Mouse (Mus musculus) natural killer cell, adult 2 months (primary cell): ENCODE data around the gene Kcnj3.

ENCODE experiments used
- DNase-seq, 2 experiments: peaks; one replicate each; pipeline ENCODE4 v3.0.0; 2022; ENCODE audit warnings: low spot score in 2 of 2

The Kcnj3 gene

GRCm38 (mm10) chr2:55517297-55517696 lies 81.5 kb downstream of the Kcnj3 start:
- DNase-seq, result no peak

DNA sequence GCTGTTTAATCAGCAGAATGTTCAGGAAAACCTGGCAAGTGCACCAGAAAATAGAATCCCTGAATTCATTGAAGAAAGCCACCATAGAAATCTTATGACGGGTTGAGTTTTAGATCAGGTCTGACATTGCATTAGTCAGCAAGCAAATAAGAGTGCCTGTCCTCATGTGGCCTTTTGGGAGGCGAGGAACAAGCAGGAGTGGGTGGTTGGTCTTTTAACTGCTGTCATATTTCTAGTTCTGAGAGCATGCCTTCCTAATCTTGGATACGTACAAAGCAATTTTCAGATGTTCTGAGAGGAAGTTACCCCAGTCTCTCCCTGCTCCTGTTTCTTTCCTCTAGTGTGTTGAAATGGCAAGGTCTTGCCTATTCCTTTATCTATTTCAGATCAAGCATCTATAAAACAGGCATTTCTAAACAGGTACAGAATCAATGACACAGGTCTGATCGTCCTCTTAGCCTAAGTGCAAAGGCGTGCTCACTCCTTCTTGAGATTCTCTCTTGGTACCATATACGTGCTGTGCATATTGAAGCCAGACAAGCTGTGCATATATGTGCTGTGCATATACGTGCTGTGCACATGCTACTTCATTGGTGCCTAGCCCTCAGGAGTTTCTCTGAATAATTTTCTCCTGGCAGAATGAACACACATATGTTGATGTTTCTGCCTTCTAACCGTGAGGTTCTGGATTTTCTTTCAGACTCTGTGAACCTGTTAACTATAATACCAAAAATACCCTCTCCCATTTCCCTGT lies 97.1 kb downstream of the Kcnj3 start:
- no peak for DNase-seq

- no peak for DNase-seq
Observed at GRCm38 (mm10) chr2:55534946-55535345, 99.2 kb downstream of the Kcnj3 start.

- DNase-seq, result no peak
Observed at GRCm38 (mm10) chr2:55535482-55535881, 99.7 kb downstream of the Kcnj3 start.

- DNase-seq, result no peak
Observed at GRCm38 (mm10) chr2:55547612-55548011, 111.8 kb downstream of the Kcnj3 start.

DNA sequence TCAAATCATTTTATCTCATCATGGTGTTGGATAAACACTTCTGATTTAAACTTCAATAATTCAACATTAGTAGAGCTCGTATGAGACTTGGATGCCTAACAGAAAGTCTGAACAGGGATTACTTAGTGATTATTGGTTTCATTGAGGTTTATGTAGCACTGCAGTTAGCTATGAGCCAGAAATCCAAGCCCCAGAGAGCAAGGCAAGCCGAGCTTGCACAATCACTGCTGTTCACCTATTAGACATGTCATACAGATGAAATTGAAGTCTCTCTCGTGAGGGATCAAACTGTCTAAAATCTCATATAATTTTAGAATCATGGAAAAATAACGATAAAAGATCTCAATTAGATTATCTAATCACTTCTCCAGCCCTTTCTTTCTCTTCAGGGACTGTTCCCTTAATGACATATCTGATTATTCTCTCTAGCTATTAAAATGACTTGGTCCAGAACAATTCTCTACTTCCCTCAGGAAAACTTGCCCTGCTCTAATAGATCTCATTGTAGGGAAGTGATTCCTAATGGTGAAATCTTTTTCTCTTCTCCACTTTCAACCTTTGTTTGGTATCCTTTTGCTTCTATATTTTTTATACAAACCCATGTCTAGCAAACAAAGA lies 122.7 kb downstream of the Kcnj3 start:
- no peak for DNase-seq

DNA sequence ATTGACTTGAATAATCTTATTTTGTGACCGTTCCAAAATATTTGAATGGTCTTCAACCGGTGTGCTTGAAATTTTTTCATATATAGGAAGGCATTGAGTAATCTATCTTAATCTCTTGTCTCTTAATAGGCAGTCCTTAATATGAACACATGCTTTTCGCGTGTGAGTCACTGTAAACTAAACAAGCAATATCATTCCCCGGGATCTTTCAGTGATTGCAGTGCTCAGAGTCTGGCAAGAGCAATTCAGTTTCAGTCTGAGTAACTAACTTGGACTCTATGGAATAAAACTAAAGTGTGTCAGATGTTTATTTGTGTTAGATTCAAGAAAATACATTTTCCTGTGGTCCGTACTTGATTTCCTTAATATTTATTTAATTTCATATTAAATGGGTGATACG lies 133.5 kb downstream of the Kcnj3 start:
- DNase-seq, result no peak

GRCm38 (mm10) chr2:55571425-55571824 lies 135.7 kb downstream of the Kcnj3 start:
- no peak for DNase-seq

GRCm38 (mm10) chr2:55580286-55580685 lies 144.5 kb downstream of the Kcnj3 start:
- no peak for DNase-seq

DNA sequence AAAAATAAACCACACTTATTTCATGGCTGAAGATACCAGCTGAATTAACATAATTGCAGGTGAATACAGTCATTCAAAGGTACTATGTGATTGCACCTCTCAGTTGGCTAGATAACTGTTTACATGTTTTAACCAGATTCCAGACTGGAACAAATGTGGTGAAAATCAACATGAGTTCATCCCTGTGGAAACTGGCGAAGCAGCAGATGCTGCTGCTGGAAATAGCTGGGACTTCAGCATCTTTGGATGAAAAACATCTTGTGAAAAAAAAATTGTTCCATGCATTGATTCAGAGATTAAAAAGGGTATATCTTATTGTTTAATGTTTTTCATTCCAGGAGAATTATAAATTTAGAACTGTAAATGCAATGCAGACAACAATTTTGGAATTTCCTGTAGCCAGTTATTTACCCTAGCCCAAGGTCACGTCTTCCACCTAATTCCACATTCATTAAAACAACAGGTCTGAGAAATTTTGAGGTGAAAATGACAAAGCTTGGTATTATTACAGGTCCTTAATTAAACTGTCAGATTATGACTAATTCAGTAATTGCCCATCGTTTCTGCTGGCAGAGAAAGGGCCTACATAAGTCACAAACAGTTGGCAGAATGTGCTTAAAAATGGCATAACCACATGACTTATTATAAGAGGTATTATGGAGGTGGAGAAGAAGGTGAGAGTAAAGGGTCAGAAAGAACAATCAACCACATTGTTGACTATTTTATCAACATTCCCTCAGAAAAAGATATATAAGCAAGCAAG lies 155.6 kb downstream of the Kcnj3 start:
- no peak for DNase-seq
